Comparison of ENCODE assay signal across 17 mouse cellular contexts in genomic region chr8:23580106-23580505, GRCm38 (mm10).
"Had no signal": no experiment of that assay in that cellular context is flagged by ENCODE, and none has a peak within 500 bp of the region (broad histone marks: within the 10 kb centered on the region; RNA-seq: fewer than 3 reads in every experiment).

No protein-coding gene starts in this region.

- H3K27ac ChIP-seq: neural tube, embryonic 12.5 days; neural tube, embryonic 13.5 days; neural tube, embryonic 15.5 days; stomach, embryonic 15.5 days; stomach, postnatal 0 days had no signal

- H3K36me3 ChIP-seq: neural tube, embryonic 12.5 days; neural tube, embryonic 13.5 days; neural tube, embryonic 15.5 days; stomach, embryonic 15.5 days had no signal

- H3K4me3 ChIP-seq: neural tube, embryonic 12.5 days; neural tube, embryonic 13.5 days; neural tube, embryonic 15.5 days; stomach, embryonic 15.5 days had no signal

- H3K9ac ChIP-seq: neural tube, embryonic 12.5 days; neural tube, embryonic 13.5 days; neural tube, embryonic 15.5 days; stomach, embryonic 15.5 days had no signal

- H3K9me3 ChIP-seq: neural tube, embryonic 12.5 days; neural tube, embryonic 13.5 days; neural tube, embryonic 15.5 days; stomach, embryonic 15.5 days had no signal

- H3K4me1 ChIP-seq: neural tube, embryonic 12.5 days; neural tube, embryonic 13.5 days; neural tube, embryonic 15.5 days; stomach, embryonic 15.5 days had no signal

- DNase-seq: retina, postnatal 1 day; right cerebral cortex, adult 18-20 months; right cerebral cortex, postnatal 14 days; right cerebral cortex, postnatal 25 days; right cerebral cortex, postnatal 4 days; spleen, adult 18-20 months; thymus, adult 18-20 months; thymus, adult 2 months; thymus, postnatal 14 days; thymus, postnatal 25 days; thymus, postnatal 36 days; thymus, postnatal 4 days had no signal

- H3K27me3 ChIP-seq: neural tube, embryonic 12.5 days; neural tube, embryonic 13.5 days; neural tube, embryonic 15.5 days; stomach, embryonic 15.5 days had no signal

- H3K4me2 ChIP-seq: neural tube, embryonic 12.5 days; neural tube, embryonic 13.5 days; neural tube, embryonic 15.5 days; stomach, embryonic 15.5 days had no signal
